Mouse (Mus musculus) kidney, adult 9 months (tissue): ENCODE data around the gene Tbc1d22a.
"Not testable (repeated sequence)": the region's sequence is repeated elsewhere in the genome, so short reads cannot be mapped to it uniquely, and the experiment has no call there.

ENCODE experiments used
- DNase-seq: peaks from one replicate; pipeline ENCODE4 v3.0.0; 2022

Tbc1d22a gene

DNA sequence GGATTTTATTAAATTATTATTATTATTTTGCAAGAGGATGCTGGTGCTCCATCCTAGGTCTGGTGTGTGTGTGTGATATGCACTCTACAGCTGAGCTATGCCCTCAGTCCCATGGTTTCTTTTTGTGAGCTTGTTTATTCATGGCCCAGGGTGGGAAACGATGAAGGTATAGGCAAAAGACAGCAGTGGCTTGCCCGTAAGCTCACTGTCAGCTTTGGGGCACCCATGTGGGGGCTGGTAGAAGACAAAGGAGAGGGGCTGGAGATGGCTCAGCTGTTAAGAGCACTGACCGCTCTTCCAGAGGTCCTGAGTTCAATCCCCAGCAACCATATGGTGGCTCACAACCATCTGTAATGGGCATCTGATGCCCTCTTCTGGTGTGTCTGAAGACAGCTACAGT is 32.9 kb upstream of the Tbc1d22a start:
- DNase-seq, result not testable (repeated sequence)

DNA sequence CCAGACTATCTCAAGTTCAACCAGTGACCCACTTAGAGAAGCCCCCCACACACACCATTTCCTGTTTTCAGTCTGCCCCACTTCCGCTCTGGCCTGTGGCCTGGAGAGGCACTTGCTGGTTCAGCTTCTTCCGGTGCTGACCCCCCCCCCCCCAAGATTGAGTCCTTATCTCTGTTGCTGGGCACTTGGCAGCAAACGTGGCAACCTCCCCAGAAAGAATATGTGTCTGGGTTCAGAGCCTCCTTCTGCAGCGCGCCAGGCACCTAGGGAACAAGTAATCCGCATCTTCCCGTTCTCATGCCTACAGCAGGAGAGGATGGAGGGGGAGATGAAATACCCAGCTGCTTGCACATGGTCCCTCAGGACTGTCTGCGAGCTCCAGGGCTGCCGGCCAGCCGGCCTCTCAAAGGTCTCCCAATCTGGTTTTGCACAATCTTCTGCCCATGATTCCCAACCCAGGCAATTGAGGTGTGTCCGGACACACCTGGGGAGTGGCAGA is 32.3 kb upstream of the Tbc1d22a start:
- no peak for DNase-seq

DNA sequence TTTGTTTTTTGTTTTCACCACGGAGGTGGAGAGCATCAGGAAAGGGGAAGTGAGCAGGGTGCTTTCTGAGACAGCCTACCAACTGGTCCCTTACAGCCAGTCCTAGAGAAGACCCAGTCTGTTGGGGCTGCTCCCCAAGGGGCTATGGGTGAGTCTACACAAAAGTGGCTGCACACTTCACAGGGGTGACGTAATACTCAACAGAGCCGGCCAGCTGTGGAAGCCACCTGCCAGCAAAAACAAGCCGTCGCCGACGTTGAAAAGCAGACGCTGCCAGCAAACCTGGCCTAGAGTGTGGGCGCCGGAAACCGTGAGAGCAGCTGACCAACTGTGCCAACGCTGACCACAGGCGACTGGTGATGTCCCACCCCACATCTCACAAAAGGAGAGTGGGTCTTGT is 31.6 kb upstream of the Tbc1d22a start:
- no peak for DNase-seq

DNA sequence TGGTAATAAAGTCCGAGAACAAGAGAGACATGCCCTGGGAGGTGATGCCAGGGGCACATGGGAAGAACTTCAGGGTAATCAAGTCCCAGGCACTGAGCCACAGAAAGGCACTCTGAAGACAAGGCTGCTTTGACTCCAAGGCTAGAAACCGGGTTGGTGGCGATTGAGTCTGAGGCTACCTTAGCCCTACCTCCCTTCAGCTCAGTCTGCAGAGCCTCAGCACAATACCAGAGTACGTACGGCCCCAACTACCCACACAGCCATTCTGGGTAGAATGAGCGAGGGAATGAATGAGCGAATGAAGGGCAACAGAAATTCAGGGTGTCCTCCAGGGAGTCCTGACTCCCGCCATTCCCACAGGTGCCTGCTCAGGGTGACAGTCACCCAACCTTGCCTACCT is 30.8 kb upstream of the Tbc1d22a start:
- DNase-seq, result no peak

DNA sequence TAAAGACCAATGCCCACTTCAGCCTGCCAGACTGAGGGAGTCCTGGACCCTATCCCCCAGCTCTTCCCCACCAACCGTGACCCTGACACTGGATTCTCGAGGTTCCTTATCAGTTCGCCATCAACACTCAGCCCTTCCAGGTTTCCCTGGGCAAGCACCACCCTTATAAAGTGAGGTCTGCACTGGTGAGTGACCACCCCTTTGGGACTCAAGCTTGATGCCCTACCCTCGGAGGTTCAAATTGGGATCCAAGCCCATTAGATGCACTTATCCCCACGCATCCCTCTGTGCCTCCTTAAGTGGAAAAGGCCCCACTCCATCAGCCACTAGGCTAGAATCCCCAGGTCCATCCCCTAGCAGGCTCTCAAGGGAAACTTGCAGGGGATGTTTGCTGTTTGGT is 30.2 kb upstream of the Tbc1d22a start:
- no peak for DNase-seq

DNA sequence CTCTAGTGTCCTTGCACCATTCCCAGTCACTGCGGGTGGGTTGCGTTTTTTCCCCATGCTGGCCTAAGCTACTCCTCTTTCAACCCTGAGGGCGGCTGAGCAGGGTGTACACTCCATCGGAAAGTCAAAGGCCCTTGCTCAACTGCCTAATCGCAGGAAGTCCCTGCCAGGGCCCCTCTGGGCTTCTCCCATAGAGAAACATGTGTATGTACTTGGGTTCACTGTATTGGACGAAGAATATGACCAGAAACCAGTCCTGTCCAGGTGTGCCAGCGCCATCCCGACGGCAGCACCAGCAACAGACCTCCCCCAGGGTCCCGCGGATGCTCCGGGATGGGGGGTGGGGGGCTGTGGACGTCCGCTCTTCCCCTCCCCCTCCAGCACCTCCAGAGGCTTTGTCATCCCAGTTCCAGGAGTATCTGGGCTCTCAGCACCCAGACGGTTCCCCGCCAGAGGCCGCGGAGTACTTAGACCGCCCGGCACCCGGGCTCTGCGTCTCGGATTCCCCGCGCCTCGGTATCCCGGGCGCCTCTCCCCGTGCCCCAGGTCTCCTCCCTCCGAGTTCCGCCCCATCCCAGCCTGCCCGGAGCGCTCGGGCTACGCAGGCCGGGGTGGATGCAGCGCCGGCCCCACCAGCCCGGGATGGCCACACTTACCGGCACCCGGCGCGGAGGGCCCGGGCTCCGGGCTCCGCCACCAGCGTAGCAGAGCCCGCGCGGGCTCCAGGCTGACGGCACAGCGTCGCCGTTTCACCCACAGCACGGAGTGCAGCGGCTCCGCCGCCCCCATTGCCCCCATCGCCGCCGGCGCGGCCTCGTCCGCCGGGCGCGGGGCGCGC is 29.2 kb upstream of the Tbc1d22a start:
- peak; percentile 53 for DNase-seq

DNA sequence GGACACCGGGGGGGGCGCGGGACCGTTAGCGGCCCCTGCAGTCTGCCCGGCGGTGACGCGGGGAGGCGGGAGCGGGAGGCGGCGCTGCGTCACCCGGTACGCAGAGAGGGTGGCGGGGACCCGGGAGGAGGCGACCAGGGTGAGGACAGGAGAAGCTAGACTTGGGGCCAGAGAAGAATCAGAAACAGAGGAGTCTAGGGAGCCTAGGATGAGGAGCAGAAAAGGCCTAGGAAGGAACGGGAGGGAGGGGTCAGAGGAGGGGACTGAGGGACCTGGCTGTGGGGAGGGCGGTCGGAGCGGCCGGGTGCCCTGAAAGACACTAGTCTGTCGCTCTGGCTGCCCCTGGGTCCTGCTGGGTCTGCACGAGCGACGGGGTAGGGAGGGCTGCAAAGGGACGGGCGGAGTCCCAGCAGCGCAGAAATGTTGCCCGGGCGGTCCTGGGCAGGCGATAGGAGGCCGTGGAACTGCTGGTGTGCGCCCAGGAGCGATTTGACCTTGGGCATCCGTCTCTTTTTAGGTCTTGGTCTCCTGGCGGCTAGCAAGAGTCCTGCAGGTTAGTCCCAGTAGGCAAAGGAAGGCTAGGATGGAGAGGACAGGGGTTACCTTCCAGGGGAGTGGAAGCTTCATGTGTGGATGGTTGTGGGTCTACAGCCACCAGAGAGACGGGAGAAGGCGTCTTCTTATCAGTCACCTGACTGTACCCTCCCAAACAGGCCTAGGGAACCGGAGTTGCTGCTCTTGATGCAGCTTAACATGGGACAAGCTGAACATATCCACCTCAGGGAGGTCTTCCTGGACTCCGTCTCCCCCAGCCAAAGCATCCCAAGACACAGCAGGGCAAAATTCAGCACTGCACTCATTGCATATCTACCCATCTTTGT is 28.3 kb upstream of the Tbc1d22a start, which contains the start of gene Cerk:
Gene Cerk (minus strand): TSS at position 453 of the 881 bp plus-strand sequence.
- DNase-seq, result peak; percentile 78

DNA sequence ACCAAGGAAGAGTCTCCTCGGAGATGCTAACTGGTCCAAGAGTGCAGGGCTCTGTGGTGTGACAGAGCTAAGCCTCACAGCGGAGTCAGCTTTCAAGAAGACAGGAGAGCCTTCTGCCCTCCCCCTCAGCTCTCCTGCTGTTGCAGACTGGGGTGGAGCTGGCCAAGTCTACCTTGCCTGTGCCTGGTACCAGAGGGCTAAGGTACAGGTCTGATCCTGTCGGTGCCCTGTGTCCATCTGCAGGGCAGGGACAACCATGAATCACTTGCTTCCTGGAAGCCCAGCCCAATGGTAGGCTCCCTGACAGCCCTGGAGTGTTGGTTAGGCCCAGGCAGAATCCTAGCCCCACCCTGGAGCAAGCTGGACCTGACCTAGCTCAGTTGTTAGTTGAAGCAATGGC is 27.6 kb upstream of the Tbc1d22a start:
- no peak for DNase-seq

DNA sequence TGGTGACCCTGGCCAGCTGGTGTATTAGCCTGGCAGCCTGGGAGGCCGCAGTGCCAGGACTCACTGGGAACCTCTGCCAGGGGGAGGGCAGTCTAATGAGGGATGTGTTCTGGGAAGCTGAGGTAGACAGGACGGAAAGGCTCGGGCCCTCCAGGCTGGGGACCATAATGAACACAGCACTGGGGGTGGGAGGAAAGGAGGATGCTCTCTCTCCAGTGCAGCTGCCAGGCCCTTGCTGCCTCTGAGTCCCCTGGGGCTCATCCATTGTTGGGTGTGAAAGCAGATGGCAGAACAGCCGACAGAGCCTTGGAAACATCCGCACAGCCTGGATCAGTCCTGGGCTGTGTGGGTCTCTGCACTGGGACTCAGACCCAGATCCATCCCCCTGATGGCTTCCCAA is 26.1 kb upstream of the Tbc1d22a start:
- peak; percentile 61 for DNase-seq

DNA sequence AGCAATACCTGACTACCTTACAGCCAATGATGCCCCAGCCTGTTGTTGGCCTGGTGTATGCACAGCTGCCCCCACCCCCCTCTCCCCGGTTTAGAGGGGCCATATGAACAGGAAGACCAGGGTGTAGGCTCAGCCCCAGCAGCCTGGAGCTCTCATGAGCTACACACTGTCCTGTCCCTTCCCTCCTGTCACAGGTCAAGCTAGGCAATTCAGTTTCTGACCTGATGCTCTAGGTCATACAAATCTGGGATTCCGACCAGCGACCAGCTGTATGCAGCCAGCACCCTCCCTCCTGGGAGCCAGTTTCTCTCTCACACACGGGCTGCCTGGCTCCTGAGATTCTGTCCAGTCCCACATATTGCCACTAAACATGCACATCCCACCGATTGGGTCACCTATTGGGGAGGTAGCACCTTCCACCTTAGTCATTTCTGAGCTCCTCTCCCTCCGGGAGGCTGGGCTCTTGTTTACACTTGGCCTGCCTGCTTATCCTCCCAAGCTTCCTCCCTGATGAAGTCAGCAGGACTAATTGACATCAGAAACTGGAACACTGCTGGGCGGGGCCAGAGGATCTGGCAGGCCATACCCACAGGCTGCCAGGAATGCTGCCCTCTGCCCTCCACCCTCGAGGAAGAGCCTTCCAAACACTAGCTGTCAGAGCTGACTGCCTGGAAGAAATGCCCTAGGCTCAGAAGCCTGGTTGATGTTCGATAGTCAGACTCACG is 25.4 kb upstream of the Tbc1d22a start:
- DNase-seq, result peak; percentile 98

DNA sequence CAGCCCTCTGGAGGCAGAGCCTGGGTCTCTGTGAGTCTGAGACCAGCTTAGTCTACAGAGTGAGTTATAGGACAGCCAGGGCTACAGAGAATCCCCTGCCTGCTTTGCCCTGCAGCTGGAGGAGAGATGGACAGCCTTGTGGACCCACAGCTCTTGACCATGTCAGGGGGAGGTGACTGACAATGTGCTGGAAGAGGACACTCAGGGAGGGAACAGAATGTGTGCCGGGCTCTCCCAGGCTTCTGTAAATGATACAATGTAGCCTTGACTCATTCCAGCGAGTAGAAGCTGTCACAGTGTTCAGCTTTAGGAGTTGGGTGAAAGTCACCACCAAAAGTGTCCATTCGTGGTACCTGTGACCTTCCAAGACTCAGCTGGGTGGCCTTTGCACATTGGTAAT is 23.9 kb upstream of the Tbc1d22a start:
- DNase-seq, result no peak

DNA sequence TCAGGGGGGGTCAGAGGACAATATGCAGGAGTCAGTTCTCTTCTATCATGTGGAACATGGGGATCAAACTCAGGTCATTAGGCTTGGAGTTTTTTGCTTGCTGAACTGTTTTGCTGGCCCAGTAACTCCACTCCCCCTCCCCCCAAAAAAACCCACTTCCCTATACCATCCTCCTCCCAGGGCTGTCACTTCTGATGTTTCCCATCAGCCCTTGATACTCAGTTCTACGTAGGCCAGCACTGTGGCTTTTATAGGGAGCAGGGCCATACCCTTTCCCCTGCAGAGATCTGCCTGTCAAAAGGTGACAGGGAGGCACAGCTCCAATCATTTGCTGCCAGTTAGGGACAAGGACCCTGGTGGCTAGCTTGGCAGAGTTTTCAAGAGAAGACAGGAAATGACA is 22.8 kb upstream of the Tbc1d22a start:
- DNase-seq, result no peak

DNA sequence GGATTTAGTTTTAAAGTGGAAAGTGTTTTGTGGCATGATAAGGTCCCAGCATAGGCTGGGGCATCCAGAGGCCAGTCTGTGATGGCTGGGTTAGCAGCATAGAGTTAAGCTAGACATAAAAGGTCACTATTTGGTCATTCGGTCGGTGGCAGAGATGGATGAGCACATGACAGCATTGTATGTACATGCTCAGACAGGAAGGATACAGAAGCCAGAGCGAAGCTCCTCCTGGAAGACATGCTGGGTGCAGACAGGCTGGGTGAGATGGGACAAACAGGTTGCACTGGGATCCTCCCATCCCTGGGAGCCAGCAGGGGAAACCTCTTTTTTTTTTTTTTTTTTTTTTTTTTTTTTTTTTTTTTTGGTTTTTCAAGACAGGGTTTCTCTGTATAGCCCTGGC is 22.3 kb upstream of the Tbc1d22a start:
- no peak for DNase-seq

DNA sequence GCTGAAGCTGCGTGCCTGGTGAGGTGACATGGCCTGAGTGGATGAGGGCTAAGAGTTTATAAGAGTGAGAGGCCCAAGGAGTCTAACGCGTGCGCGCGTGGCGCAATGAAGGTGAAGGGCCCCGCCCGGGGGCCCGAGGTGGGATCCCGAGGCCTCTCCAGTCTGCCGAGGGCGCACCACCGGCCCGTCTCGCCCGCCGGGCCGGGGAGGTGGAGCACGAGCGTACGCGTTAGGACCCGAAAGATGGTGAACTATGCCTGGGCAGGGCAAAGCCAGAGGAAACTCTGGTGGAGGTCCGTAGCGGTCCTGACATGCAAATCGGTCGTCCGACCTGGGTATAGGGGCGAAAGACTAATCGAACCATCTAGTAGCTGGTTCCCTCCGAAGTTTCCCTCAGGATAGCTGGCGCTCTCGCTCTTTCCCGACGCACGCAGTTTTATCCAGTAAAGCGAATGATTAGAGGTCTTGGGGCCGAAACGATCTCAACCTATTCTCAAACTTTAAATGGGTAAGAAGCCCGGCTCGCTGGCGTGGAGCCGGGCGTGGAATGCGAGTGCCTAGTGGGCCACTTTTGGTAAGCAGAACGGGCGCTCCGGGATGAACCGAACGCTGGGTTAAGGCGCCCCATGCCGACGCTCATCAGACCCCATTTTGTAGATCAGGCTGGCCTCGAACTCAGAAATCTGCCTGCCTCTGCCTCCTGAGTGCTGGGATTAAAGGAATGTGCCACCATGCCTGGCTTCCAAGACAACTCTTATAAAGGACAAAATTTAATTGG is 19.4 kb upstream of the Tbc1d22a start:
- DNase-seq, result not testable (repeated sequence)

DNA sequence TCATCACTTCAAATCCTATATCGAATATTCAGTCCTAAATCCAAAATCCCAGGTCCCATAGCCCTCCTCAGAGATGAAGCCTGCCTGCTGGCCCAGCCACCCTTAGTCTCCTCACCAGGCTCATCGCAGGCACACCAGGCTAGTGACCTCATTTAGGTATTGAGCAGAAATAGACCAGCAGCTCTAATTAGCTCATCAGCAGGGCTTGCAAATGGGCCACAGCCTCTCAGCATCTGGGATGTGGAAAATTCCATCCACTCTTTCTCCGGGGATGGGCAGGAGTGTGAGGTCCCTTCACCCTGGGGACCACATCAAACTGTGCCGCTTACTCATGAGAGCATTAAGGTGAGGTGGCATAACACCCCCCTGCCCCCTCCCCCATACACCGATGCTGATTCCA is 15.2 kb upstream of the Tbc1d22a start:
- DNase-seq, result no peak

DNA sequence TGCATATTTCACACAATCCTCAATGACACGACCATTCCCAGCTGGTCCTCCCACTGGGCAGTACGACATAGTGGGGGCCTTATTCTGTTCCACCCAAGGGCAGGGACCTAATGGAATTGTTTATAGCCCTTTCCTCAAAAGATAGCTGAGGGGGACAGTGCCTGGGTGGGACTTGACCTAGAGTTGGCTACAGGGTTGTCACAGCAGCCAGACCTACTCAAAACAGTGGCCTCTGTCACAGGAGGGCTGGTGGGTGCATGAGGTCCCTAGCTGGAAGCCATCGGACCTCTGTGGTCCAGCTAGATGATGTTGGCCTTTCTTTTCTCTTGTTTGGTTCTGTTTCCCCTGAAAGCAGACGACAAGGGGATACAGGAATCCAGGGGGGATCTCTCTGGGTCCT is 14.8 kb upstream of the Tbc1d22a start:
- no peak for DNase-seq

DNA sequence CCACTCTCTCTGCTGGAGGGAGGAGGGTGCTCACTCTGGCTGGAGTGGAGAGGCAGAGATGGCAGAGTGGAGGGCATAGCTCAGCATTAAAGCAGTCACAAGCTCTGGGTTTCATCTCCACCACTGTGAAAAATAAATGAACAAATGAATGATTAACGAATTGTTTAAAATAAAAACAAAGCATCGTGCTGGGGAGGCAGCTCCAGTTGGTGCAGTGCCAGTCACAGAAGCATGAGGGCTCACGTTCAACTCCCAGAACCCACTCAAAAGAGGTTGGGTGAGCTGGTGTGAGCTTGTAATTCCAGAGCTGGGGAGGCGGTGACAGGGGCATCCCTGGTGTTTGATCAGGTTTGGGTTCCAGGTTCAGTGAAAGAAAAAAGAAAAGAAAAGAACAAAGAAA is 14.1 kb upstream of the Tbc1d22a start:
- DNase-seq, result no peak

DNA sequence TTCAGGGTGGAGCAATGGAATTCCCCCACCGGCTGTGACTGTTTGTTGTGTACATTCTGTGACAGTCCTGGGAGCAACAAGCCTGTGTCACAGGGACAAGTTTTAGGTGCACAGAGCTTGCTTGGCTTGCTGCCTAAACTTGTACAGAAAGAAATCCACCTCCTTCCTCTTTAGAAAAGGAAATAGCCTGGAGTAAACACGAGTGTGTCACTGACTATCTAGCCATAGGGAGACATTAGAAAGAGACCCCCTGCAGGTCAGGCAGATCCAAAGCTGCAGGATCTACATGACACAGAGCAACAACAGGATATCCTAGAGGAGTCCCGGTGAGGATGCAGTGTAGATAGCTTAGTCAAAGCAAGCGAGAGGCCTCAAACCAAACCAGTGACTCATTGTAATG is 13.2 kb upstream of the Tbc1d22a start:
- peak; percentile 54 for DNase-seq

DNA sequence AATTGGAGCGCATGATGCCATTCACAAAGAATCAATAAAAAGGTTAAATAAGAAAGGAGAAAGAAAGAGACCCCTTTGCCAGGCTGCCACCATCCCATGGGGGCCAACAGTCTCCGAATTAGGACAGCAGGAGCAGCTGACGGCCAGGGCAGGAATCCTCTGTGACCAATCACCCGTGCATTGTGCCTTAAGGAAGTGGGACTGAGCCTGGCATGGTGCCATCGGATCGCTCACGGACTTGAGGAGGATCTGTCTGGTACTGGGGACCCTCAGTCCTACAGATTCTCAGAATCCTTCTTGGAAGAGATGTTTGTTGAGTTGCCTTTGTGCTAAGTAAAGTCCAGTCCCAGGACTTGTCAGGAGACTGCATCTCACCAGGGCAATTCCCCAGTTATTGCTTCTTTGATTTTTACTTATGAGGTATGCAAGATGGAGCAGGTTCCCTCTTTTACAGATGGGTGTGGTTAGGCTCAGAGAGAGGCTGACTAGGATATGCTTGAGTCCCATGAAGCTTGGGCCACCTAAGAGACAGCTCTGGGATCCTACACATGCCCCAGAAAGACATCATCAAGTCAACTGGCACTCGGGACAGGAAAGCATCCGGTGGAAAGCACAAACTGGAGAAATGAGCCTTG is 12.4 kb upstream of the Tbc1d22a start:
- no peak for DNase-seq

DNA sequence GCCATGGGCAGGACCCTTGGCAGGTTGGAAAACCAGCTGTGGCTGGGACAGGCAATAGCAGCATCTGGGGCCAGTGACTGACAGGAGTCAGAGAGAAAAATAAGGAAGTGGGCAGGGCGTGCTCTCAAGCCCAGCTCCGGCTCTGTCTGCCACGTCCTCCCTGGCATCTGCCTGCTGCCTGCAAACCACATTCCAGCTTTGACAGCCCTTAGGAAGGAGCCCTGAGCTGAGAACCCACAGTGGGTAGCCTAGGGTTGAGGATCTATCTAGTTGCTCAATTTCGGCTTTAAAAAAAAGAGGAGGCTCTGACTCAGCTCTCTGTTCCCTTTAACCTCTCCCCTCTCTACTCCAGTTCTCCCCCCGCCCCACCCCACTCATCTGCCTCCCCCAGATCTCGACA is 11.6 kb upstream of the Tbc1d22a start:
- no peak for DNase-seq

DNA sequence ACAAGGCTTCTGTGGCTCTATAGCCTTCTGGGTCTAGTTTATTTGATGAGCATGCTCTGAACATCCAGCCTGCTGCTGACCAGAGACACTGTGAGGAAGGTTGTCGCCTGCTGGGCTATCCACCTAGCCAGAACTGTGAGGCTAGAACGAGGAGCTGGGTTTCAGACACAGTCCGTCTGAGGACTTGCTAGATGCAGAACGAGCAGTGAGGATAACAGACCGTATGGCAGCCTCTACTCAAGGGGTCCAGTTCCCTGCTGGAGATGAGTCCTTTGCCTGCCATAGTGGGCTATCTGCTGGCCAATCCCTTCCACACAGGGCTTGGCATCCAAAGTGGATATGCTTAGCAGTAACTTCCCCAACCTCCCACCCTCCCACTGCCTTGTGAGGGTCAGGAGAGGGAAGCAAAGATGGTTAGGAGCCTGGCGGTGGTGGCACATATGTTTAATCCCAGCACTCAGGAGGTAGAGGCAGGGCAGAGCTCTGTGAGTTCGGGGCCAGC is 10.9 kb upstream of the Tbc1d22a start:
- DNase-seq, result no peak
